Mouse (Mus musculus) midbrain, postnatal 0 days (tissue): ENCODE measurements around the gene Zfp46. TPM values are rescaled to one million over a fixed set of nuclear protein-coding genes. Genes with fewer than 3 reads are reported as not detected.
A peak's percentile ranks its signal among the peaks of the same experiment; 100 is the strongest.

Experiments used
- ATAC-seq: fragments of 200-750 bp; cut with Nextera tagmentation; 2 replicates; pipeline ENCODE4 v1.8.0; 2017; ENCODE audit warnings: moderate number of reproducible peaks, mild to moderate bottlenecking, moderate TSS enrichment, moderate library complexity; ENCODE audit not compliant: low FRiP score
- DNase-seq: peaks from one replicate; pipeline ENCODE4 v3.0.0-alpha.2; 2015; ENCODE audit warnings: low spot score
- H3K27ac ChIP-seq: fragments of 300-500 bp; sonication (generic); 2 replicates; pipeline ENCODE4 v1.5.1; 2014; ENCODE audit warnings: low read depth, mild to moderate bottlenecking, low read length, mixed read lengths
- H3K27me3 ChIP-seq: fragments of 300-500 bp; sonication (generic); 2 replicates; pipeline ENCODE4 v1.6.1; 2014; ENCODE audit warnings: low read length, control low read depth, mixed read lengths; ENCODE audit not compliant: insufficient read depth
- H3K36me3 ChIP-seq: fragments of 300-500 bp; sonication (generic); 2 replicates; pipeline ENCODE4 v1.6.1; 2014; ENCODE audit warnings: low read length, control low read depth, mixed read lengths; ENCODE audit not compliant: insufficient read depth
- H3K4me1 ChIP-seq: fragments of 300-500 bp; sonication (generic); 2 replicates; pipeline ENCODE4 v1.6.1; 2014; ENCODE audit warnings: mild to moderate bottlenecking, control low read depth, antibody characterized with exemption, low read length, mixed read lengths; ENCODE audit not compliant: insufficient read depth
- H3K4me2 ChIP-seq: fragments of 300-500 bp; sonication (generic); 2 replicates; pipeline ENCODE4 v1.6.1; 2014; ENCODE audit warnings: low read depth, mild to moderate bottlenecking, low read length, mixed read lengths; ENCODE audit not compliant: poor library complexity, severe bottlenecking
- H3K4me3 ChIP-seq: fragments of 300-500 bp; sonication (generic); 2 replicates; pipeline ENCODE4 v1.5.1; 2014; ENCODE audit warnings: low read depth, mild to moderate bottlenecking, low read length, moderate library complexity
- H3K9ac ChIP-seq: fragments of 300-500 bp; sonication (generic); replicated peaks from 2 replicates; pipeline ENCODE4 v1.6.1; 2014; ENCODE audit warnings: mild to moderate bottlenecking, low read length, moderate library complexity, mixed read lengths; ENCODE audit not compliant: poor library complexity, severe bottlenecking
- H3K9me3 ChIP-seq: fragments of 300-500 bp; sonication (generic); 2 replicates; pipeline ENCODE4 v1.6.1; 2016; ENCODE audit warnings: low read length, control low read depth
- CTCF ChIP-seq: IDR thresholded peaks from 2 replicates; pipeline ENCODE4 v1.5.1; 2016; ENCODE audit warnings: antibody characterized with exemption, mild to moderate bottlenecking
- WGBS: fragments of 180-500 bp; shearing (Covaris S2); extraction: QIAGEN DNeasy Blood & Tissue Kit; methylation state at CpG from one replicate; pipeline ENCODE4 v1.1.7; 2014; 5-methylcytosine and 5-hydroxymethylcytosine counted together
- polyA plus RNA-seq: library from polyadenylated mRNA; unstranded; fragments of >200 nt; fragmentation: Nextera tagmentation; extraction: Ambion mirVana; gene quantifications from 2 replicates; pipeline ENCODE4 v1.2.1, GENCODE M21; 2015
- total RNA-seq: library from RNA; depleted of rRNA; stranded (reverse); fragments of >200 nt; gene quantifications from 2 replicates; pipeline ENCODE4 v1.2.3, GENCODE M21; 2014

The Zfp46 gene
- total and polyA plus RNA-seq, 2 experiments from 2014 or later = 27.7 to 53.8 TPM

- Histone ChIP-seq H3K9ac (no peak overlapping the region), H3K4me3 (no peak overlapping the region), H3K36me3 (peaks cover 31% of the 10 kb centered on the region), H3K9me3 (no peaks in the 10 kb centered on the region), H3K27ac (no peak overlapping the region), H3K4me2 (no peak overlapping the region), H3K27me3 (no peaks in the 10 kb centered on the region), H3K4me1 (no peaks in the 10 kb centered on the region)
- ATAC-seq (no peak), DNase-seq (no peak)
- TF ChIP-seq CTCF = no peak
- WGBS = 92% methylated on average over 6 of the region's 6 CpGs
These were observed 7.2 kb downstream of the Zfp46 start for GRCm38 (mm10) chr4:136291692-136292091.

- Histone ChIP-seq H3K36me3 (peaks cover 20% of the 10 kb centered on the region), H3K27me3 (no peaks in the 10 kb centered on the region), H3K9ac (no peak overlapping the region), H3K4me3 (no peak overlapping the region), H3K9me3 (no peaks in the 10 kb centered on the region), H3K4me2 (no peak overlapping the region), H3K27ac (no peak overlapping the region), H3K4me1 (no peaks in the 10 kb centered on the region)
- TF ChIP-seq CTCF = no peak
- DNase-seq = no peak
- whole genome bisulfite sequencing = 66% methylated on average over 7 of the region's 7 CpGs
- ATAC-seq = no peak
These were observed 11.5 kb downstream of the Zfp46 start for GRCm38 (mm10) chr4:136295941-136296340.

GRCm38 (mm10) chr4:136302462-136302861 is 18.0 kb downstream of the Zfp46 start:
- H3K4me2 ChIP-seq = no peak overlapping the region
- no peaks in the 10 kb centered on the region for H3K4me1 ChIP-seq
- H3K27me3 ChIP-seq = no peaks in the 10 kb centered on the region
- no peaks in the 10 kb centered on the region for H3K36me3 ChIP-seq
- WGBS = 86% methylated on average over 4 of the region's 4 CpGs
- no peak for ATAC-seq
- no peak overlapping the region for H3K4me3 ChIP-seq
- TF ChIP-seq CTCF = no peak
- H3K9me3 ChIP-seq = no peaks in the 10 kb centered on the region
- no peak overlapping the region for H3K27ac ChIP-seq
- no peak for DNase-seq
- no peak overlapping the region for H3K9ac ChIP-seq

DNA sequence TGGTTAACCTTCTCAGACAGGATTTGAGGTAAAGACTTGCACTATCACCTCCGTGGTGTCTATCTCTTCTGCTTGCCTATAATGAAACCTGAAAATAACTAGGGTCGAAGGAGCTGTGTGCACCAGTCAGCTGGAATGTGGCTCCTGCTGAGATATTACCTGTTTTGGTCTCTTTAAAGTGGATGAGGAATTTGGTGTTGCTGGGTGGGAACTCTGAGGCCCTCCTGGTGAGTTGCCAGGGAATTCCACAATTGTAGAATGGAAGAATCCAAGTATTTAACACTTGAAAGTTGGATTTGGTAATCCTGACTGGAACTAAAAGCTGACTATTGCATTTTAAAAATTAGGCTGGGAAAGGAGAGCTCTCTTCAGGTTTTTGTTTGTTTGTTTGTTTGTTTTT is 19.7 kb downstream of the Zfp46 start:
- WGBS = 37% methylated on average over 2 of the region's 2 CpGs
- DNase-seq = no peak
- Histone ChIP-seq H3K27ac (no peak overlapping the region), H3K4me1 (no peaks in the 10 kb centered on the region), H3K4me3 (no peak overlapping the region), H3K9me3 (no peaks in the 10 kb centered on the region), H3K9ac (no peak overlapping the region), H3K27me3 (no peaks in the 10 kb centered on the region), H3K36me3 (no peaks in the 10 kb centered on the region), H3K4me2 (no peak overlapping the region)
- TF ChIP-seq CTCF = no peak
- no peak for ATAC-seq

DNA sequence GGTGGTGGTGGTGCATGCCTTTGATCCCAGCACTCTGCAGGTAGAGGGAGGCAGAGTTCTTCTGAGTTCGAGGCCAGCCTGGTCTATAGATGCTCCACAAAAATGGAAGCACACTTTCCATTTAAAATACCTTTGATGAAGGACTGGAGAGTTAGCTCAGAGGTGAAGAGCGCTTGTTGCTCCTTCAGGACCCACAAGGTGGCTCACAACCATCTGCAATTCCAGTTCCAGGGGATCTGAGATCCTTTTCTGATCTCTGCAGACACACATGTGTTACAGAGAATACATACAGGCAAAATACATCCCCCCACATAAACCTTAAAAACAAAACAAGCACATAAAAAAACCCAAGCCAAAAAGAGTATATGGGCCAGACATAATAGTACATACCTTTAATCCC is 23.9 kb downstream of the Zfp46 start:
- DNase-seq (peak; percentile 43), ATAC-seq (no peak)
- no peak overlapping the region for H3K9ac ChIP-seq
- H3K36me3 ChIP-seq = no peaks in the 10 kb centered on the region
- whole genome bisulfite sequencing = 57% methylated on average over 2 of the region's 2 CpGs
- no peaks in the 10 kb centered on the region for H3K27me3 ChIP-seq
- H3K4me3 ChIP-seq = no peak overlapping the region
- no peak overlapping the region for H3K27ac ChIP-seq
- H3K4me1 ChIP-seq = 0 out of 2 replicates have a peak, but pooled peaks cover 6% of the 10 kb centered on the region
- peak; percentile 59 for TF ChIP-seq CTCF
- H3K4me2 ChIP-seq = no peak overlapping the region
- no peaks in the 10 kb centered on the region for H3K9me3 ChIP-seq

- no peak for TF ChIP-seq CTCF
These were observed 25.3 kb downstream of the Zfp46 start for GRCm38 (mm10) chr4:136309780-136310179.

More at GRCm38 (mm10) chr4:136309780-136310179, 25.3 kb downstream of the Zfp46 start:
- DNase-seq (peak; percentile 31), ATAC-seq (no peak)
- whole genome bisulfite sequencing = 6% methylated on average over 11 of the region's 11 CpGs
- H3K4me2 ChIP-seq = peak overlapping the region; percentile 65
- H3K4me1 ChIP-seq = 0 out of 2 replicates have a peak, but pooled peaks cover 6% of the 10 kb centered on the region
- no peaks in the 10 kb centered on the region for H3K36me3 ChIP-seq
- peak overlapping the region; percentile 100 for H3K4me3 ChIP-seq
- H3K9me3 ChIP-seq = no peaks in the 10 kb centered on the region
- peak overlapping the region; percentile 98 for H3K27ac ChIP-seq
- H3K9ac ChIP-seq = peak overlapping the region; percentile 72
- no peaks in the 10 kb centered on the region for H3K27me3 ChIP-seq
